In the genomic region with DNA sequence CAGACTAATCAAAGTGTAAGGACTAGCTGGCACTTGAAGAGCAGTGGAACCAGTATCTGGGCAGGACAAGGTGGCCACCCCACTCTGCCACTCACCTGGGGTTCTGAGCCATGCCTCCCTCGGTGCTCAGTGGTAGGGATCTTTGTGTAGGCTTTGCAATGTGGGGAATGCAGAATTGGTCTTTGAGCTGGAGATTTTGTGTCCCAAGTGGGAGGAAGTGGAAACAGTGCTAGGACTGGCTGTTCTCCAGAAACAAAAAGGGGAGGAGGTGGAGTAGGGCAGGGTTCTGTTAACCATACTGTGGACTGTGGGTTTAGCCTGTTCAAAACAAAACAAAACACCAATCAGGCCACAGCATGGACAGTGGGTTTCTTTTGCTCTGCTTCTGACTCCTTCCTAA, we compare ENCODE assay signal across 7 mouse cellular contexts. TPM values are rescaled to one million over a fixed set of nuclear protein-coding genes. Genes with fewer than 3 reads are reported as not detected.
DNase-seq lines count a peak whose midpoint lies in the region; ATAC-seq and TF ChIP-seq lines count a peak whose summit lies in the region.

TSS of gene Sult1a1 (minus strand) at position 226 of the 400 bp plus-strand sequence.

- 0% methylated on average over 1 of the region's 1 CpGs for WGBS in heart, adult 2 months
- WGBS in kidney, postnatal 0 days = 48% methylated on average over 1 of the region's 1 CpGs

- H3K4me1 ChIP-seq in heart, adult 2 months (ENCODE audit: control insufficient read depth, insufficient read depth, low read length) = peaks cover 12% of the 10 kb centered on the region
- H3K4me1 ChIP-seq in kidney, postnatal 0 days (replicated peaks; ENCODE audit: insufficient read depth, low read length) = 0 out of 2 replicates have a peak, but pooled peaks cover 3% of the 10 kb centered on the region
- peaks cover 4% of the 10 kb centered on the region for H3K4me1 ChIP-seq in testis, adult 2 months (ENCODE audit: control insufficient read depth, insufficient read depth, low read length)

- DNase-seq in urinary bladder, postnatal 36 days (ENCODE audit: low spot score in 2 of 2) = peak; percentile 32 to 69
- no peak for DNase-seq in urinary bladder, postnatal 4 days (ENCODE audit: low spot score in 2 of 2)
- DNase-seq in heart, adult 2 months = peak; percentile 73 to 80
- DNase-seq in kidney, postnatal 0 days (ENCODE audit: low spot score) = peak; percentile 74
- no peak for DNase-seq in c-Kit-positive CD71-positive TER-119-positive erythroid progenitor cells, embryonic 14.5 days (ENCODE audit: low spot score)
- no peak for DNase-seq in embryo, embryonic 10.5 days (ENCODE audit: low spot score)

- intact Hi-C loops in heart, adult 2 months (cut with DNase I) = loop anchor here (2.0 kb wide), 1 partner anchor 33 kb away; no protein-coding TSS in a partner anchor

- TF ChIP-seq EP300 in heart, adult 2 months (IDR thresholded peaks at IDR 0.05; ENCODE audit: insufficient read depth, low read depth, low read length) = peak; percentile 95

- no peaks in the 10 kb centered on the region for H3K9me3 ChIP-seq in kidney, postnatal 0 days (replicated peaks; ENCODE audit: low read length)

- H3K27ac ChIP-seq in heart, adult 2 months = peak within 1 kb of the TSS; percentile 94
- H3K27ac ChIP-seq in kidney, postnatal 0 days = peak within 1 kb of the TSS; percentile 81
- peak within 1 kb of the TSS; percentile 83 for H3K27ac ChIP-seq in testis, adult 2 months (ENCODE audit: control insufficient read depth, insufficient read depth, low read depth, low read length)

- H3K27me3 ChIP-seq in heart, adult 2 months (ENCODE audit: control insufficient read depth, insufficient read depth, low read length) = no peaks in the 10 kb centered on the region
- H3K27me3 ChIP-seq in kidney, postnatal 0 days (ENCODE audit: insufficient read depth, low read length) = no peaks in the 10 kb centered on the region
- no peaks in the 10 kb centered on the region for H3K27me3 ChIP-seq in testis, adult 2 months (ENCODE audit: control insufficient read depth, insufficient read depth, low read length)

- H3K4me2 ChIP-seq in kidney, postnatal 0 days (ENCODE audit: low read length) = peak within 1 kb of the TSS; percentile 38

- no peaks in the 10 kb centered on the region; the same call in 1 of the 2 replicates for H3K79me2 ChIP-seq in heart, adult 2 months (replicated peaks; ENCODE audit: control insufficient read depth, insufficient read depth, low read length)

- H3K9ac ChIP-seq in heart, adult 2 months (ENCODE audit: low read depth, low read length) = peak within 1 kb of the TSS; percentile 86
- H3K9ac ChIP-seq in kidney, postnatal 0 days (ENCODE audit: low read depth, low read length) = no peak within 1 kb of the TSS

- ATAC-seq in kidney, postnatal 0 days (replicated peaks; ENCODE audit: low FRiP score, low read depth) = no peak

- TF ChIP-seq POLR2A in heart, adult 2 months (IDR thresholded peaks at IDR 0.05; ENCODE audit: insufficient read depth, low read depth, low read length) = peak; percentile 97
- TF ChIP-seq POLR2A in testis, adult 2 months (IDR thresholded peaks at IDR 0.05; ENCODE audit: control insufficient read depth, low read depth, low read length) = no peak

- TF ChIP-seq CTCF in heart, adult 2 months (IDR thresholded peaks at IDR 0.05) = no peak
- no peak for TF ChIP-seq CTCF in kidney, postnatal 0 days (IDR thresholded peaks at IDR 0.05; ENCODE audit: low read depth)
- no peak for TF ChIP-seq CTCF in testis, adult 2 months (IDR thresholded peaks at IDR 0.05; ENCODE audit: control insufficient read depth, insufficient read depth, insufficient replicate concordance, low read depth, low read length)

- peaks cover 16% of the 10 kb centered on the region for H3K36me3 ChIP-seq in heart, adult 2 months (ENCODE audit: control insufficient read depth, insufficient read depth, low read length)
- peaks cover 10% of the 10 kb centered on the region for H3K36me3 ChIP-seq in kidney, postnatal 0 days (ENCODE audit: insufficient read depth, low read length)
- H3K36me3 ChIP-seq in testis, adult 2 months (ENCODE audit: control insufficient read depth, insufficient read depth, low read length) = no peaks in the 10 kb centered on the region

- peak within 1 kb of the TSS; percentile 56 for H3K4me3 ChIP-seq in heart, adult 2 months
- H3K4me3 ChIP-seq in kidney, postnatal 0 days (replicated peaks; ENCODE audit: low read depth, low read length) = peak within 1 kb of the TSS; percentile 9; the same call in 1 of the 2 replicates
- peak within 1 kb of the TSS; percentile 14 for H3K4me3 ChIP-seq in testis, adult 2 months (ENCODE audit: control insufficient read depth, low read depth, low read length)

RNA-seq across cellular contexts. Expression of gene Sult1a1, which starts in this region (rescaled TPM):
- total RNA-seq in heart, adult 2 months (2021) = 10 to 100 TPM; 34.1 to 34.3 TPM
- 53.6 and 56.6 TPM in 2 replicates for polyA plus RNA-seq in heart, adult 2 months (2012; rRNA removed)
- 13.4 and 17.3 TPM in 2 replicates for polyA plus RNA-seq in kidney, postnatal 0 days (2015; fragmentation: Nextera tagmentation; extraction: Ambion mirVana)
- polyA plus RNA-seq in testis, adult 2 months (2012; rRNA removed) = 5.8 and 7.1 TPM in 2 replicates

Comparison
In these comparisons a context has a peak if more than half of its experiments do, and no peak if none do; other contexts are left out.
1. DNase-seq: peak in urinary bladder, postnatal 36 days (2 of 2), heart, adult 2 months (2 of 2) and kidney, postnatal 0 days (single experiment); none in urinary bladder, postnatal 4 days (0 of 2), c-Kit-positive CD71-positive TER-119-positive erythroid progenitor cells, embryonic 14.5 days (single experiment) and embryo, embryonic 10.5 days (single experiment).
2. Peak in every context shown above with its lines, with median percentiles within 50 percentile points of each other: H3K27ac ChIP-seq and H3K4me3 ChIP-seq.